Mouse (Mus musculus): ENCODE measurements around the gene Serpina11. TPM values are rescaled to one million over a fixed set of nuclear protein-coding genes. Genes with fewer than 3 reads are reported as not detected.
"Not testable (repeated sequence)": the region's sequence is repeated elsewhere in the genome, so short reads cannot be mapped to it uniquely, and the experiment has no call there.

Gene Serpina11
- polyA plus RNA-seq, 1 experiment, result 0.84 TPM

GRCm38 (mm10) chr12:103962860-103963259 lies 26.9 kb downstream of the Serpina11 start:
- no peaks in the 10 kb centered on the region for H3K36me3 ChIP-seq (ENCODE audit: control insufficient read depth, insufficient read depth, low read length)
- WGBS, result 92% methylated on average over 8 of the region's 8 CpGs

GRCm38 (mm10) chr12:103962337-103962736 lies 27.4 kb downstream of the Serpina11 start:
- TF ChIP-seq POLR2A (IDR thresholded peaks at IDR 0.05; ENCODE audit: control insufficient read depth, extremely low read depth, insufficient read depth, low read length, poor library complexity) (no peak), CTCF (IDR thresholded peaks at IDR 0.05; ENCODE audit: borderline replicate concordance, control insufficient read depth, extremely low read depth, insufficient read depth, low read length, poor library complexity) (no peak)
- WGBS, result 81% methylated on average over 5 of the region's 5 CpGs
- no peak overlapping the region for H3K4me3 ChIP-seq (ENCODE audit: control insufficient read depth, insufficient read depth, low read length)
- no peaks in the 10 kb centered on the region for H3K36me3 ChIP-seq (ENCODE audit: control insufficient read depth, insufficient read depth, low read length)
- DNase-seq, result no peak
- H3K27ac ChIP-seq (ENCODE audit: control insufficient read depth, insufficient read depth, low read length), result no peak overlapping the region
- H3K4me1 ChIP-seq (replicated peaks; ENCODE audit: control insufficient read depth, insufficient read depth, low read length), result no peaks in the 10 kb centered on the region
- no peaks in the 10 kb centered on the region for H3K27me3 ChIP-seq (ENCODE audit: control insufficient read depth, insufficient read depth, low read length)

More at GRCm38 (mm10) chr12:103962860-103963259, 26.9 kb downstream of the Serpina11 start:
- no peak overlapping the region for H3K4me3 ChIP-seq (ENCODE audit: control insufficient read depth, insufficient read depth, low read length)
- no peak for DNase-seq
- TF ChIP-seq CTCF (IDR thresholded peaks at IDR 0.05; ENCODE audit: borderline replicate concordance, control insufficient read depth, extremely low read depth, insufficient read depth, low read length, poor library complexity), result no peak
- TF ChIP-seq POLR2A (IDR thresholded peaks at IDR 0.05; ENCODE audit: control insufficient read depth, extremely low read depth, insufficient read depth, low read length, poor library complexity), result no peak
- no peaks in the 10 kb centered on the region for H3K27me3 ChIP-seq (ENCODE audit: control insufficient read depth, insufficient read depth, low read length)
- no peak overlapping the region for H3K27ac ChIP-seq (ENCODE audit: control insufficient read depth, insufficient read depth, low read length)
- H3K4me1 ChIP-seq (replicated peaks; ENCODE audit: control insufficient read depth, insufficient read depth, low read length), result no peaks in the 10 kb centered on the region

- WGBS, result 97% methylated on average over 1 of the region's 1 CpGs
- TF ChIP-seq POLR2A (IDR thresholded peaks at IDR 0.05; ENCODE audit: control insufficient read depth, extremely low read depth, insufficient read depth, low read length, poor library complexity), result no peak
- TF ChIP-seq CTCF (IDR thresholded peaks at IDR 0.05; ENCODE audit: borderline replicate concordance, control insufficient read depth, extremely low read depth, insufficient read depth, low read length, poor library complexity), result no peak
These were observed 28.0 kb downstream of the Serpina11 start for GRCm38 (mm10) chr12:103961716-103962115.

DNA sequence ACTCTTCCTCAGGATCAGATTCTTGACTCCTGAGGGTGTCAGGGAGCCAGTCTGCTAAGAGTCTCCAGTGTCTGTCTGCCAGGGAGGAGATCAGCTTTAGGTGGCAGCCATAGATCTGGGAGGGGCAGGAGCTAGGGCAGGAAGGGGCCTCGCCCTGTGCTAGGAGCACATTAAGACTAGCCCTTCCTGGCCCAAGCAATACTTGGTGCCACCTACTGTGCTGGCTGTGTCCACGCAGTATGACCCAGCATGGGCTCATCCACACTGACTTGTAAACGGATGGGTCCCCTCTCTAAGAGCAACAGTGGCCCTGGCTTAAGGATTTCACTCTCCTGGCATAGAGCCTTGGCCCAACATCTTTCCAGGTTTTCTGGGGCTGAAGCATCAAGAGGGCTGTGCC lies 31.0 kb downstream of the Serpina11 start, which contains the start of gene Serpina1e:
TSS of gene Serpina1e (minus strand) at position 178 of the 400 bp plus-strand sequence.
- no peaks in the 10 kb centered on the region for H3K27me3 ChIP-seq (ENCODE audit: control insufficient read depth, insufficient read depth, low read length)
- no peak within 1 kb of the TSS for H3K27ac ChIP-seq (ENCODE audit: control insufficient read depth, insufficient read depth, low read length)
- DNase-seq, result no peak
- H3K36me3 ChIP-seq (ENCODE audit: control insufficient read depth, insufficient read depth, low read length), result no peaks in the 10 kb centered on the region
- WGBS, result 84% methylated on average over 3 of the region's 3 CpGs
- no peak within 1 kb of the TSS for H3K4me3 ChIP-seq (ENCODE audit: control insufficient read depth, insufficient read depth, low read length)
- TF ChIP-seq CTCF (IDR thresholded peaks at IDR 0.05; ENCODE audit: borderline replicate concordance, control insufficient read depth, extremely low read depth, insufficient read depth, low read length, poor library complexity) (no peak), POLR2A (IDR thresholded peaks at IDR 0.05; ENCODE audit: control insufficient read depth, extremely low read depth, insufficient read depth, low read length, poor library complexity) (no peak)
- no peaks in the 10 kb centered on the region for H3K4me1 ChIP-seq (replicated peaks; ENCODE audit: control insufficient read depth, insufficient read depth, low read length)

More at GRCm38 (mm10) chr12:103961716-103962115, 28.0 kb downstream of the Serpina11 start:
- H3K4me3 ChIP-seq (ENCODE audit: control insufficient read depth, insufficient read depth, low read length), result no peak overlapping the region
- no peaks in the 10 kb centered on the region for H3K27me3 ChIP-seq (ENCODE audit: control insufficient read depth, insufficient read depth, low read length)
- H3K4me1 ChIP-seq (replicated peaks; ENCODE audit: control insufficient read depth, insufficient read depth, low read length), result no peaks in the 10 kb centered on the region
- no peaks in the 10 kb centered on the region for H3K36me3 ChIP-seq (ENCODE audit: control insufficient read depth, insufficient read depth, low read length)
- DNase-seq, result no peak
- no peak overlapping the region for H3K27ac ChIP-seq (ENCODE audit: control insufficient read depth, insufficient read depth, low read length)

GRCm38 (mm10) chr12:103956555-103956954 lies 33.2 kb downstream of the Serpina11 start:
- WGBS, result 94% methylated on average over 2 of the region's 2 CpGs
- DNase-seq; H3K27me3 ChIP-seq (ENCODE audit: control insufficient read depth, insufficient read depth, low read length); H3K4me1 ChIP-seq (replicated peaks; ENCODE audit: control insufficient read depth, insufficient read depth, low read length); H3K4me3 ChIP-seq (ENCODE audit: control insufficient read depth, insufficient read depth, low read length); H3K36me3 ChIP-seq (ENCODE audit: control insufficient read depth, insufficient read depth, low read length); H3K27ac ChIP-seq (ENCODE audit: control insufficient read depth, insufficient read depth, low read length): not testable (repeated sequence)

DNA sequence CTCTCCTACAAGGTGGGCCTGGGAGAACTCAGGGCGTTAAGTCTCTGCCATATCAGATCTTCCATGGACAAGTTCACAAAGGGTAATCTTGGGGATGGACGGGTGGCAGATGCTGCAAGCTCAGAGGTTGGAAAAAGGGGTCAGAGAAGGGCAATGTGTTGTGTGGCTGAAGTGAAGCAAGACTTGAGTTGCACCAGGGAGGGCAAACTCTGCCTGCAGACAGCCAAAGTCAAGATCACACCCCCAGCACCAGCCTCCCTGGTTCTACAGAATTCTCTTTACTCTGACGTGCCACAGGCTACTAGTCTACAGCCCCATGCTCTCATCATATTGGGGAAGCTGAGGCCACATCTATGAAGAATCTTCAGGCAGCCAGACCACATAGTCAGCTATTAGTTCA lies 36.8 kb downstream of the Serpina11 start:
- not testable (repeated sequence) for DNase-seq; H3K4me3 ChIP-seq (ENCODE audit: control insufficient read depth, insufficient read depth, low read length); H3K27ac ChIP-seq (ENCODE audit: control insufficient read depth, insufficient read depth, low read length); H3K27me3 ChIP-seq (ENCODE audit: control insufficient read depth, insufficient read depth, low read length); H3K4me1 ChIP-seq (replicated peaks; ENCODE audit: control insufficient read depth, insufficient read depth, low read length); H3K36me3 ChIP-seq (ENCODE audit: control insufficient read depth, insufficient read depth, low read length)
- WGBS, result 89% methylated on average over 3 of the region's 3 CpGs

GRCm38 (mm10) chr12:103946243-103946642 lies 43.5 kb downstream of the Serpina11 start:
- Histone ChIP-seq H3K27me3 (ENCODE audit: control insufficient read depth, insufficient read depth, low read length) (no peaks in the 10 kb centered on the region), H3K4me3 (ENCODE audit: control insufficient read depth, insufficient read depth, low read length) (no peak overlapping the region), H3K27ac (ENCODE audit: control insufficient read depth, insufficient read depth, low read length) (no peak overlapping the region), H3K36me3 (ENCODE audit: control insufficient read depth, insufficient read depth, low read length) (no peaks in the 10 kb centered on the region), H3K4me1 (replicated peaks; ENCODE audit: control insufficient read depth, insufficient read depth, low read length) (no peaks in the 10 kb centered on the region)
- DNase-seq, result no peak
- WGBS, result 89% methylated on average over 4 of the region's 4 CpGs
- no peak for TF ChIP-seq POLR2A (IDR thresholded peaks at IDR 0.05; ENCODE audit: control insufficient read depth, extremely low read depth, insufficient read depth, low read length, poor library complexity)
- no peak for TF ChIP-seq CTCF (IDR thresholded peaks at IDR 0.05; ENCODE audit: borderline replicate concordance, control insufficient read depth, extremely low read depth, insufficient read depth, low read length, poor library complexity)

Other genes starting within 250 kb of the Serpina11 start
- 0.13 and 10.8 TPM in 2 replicates for gene Serpina1d, start 216.4 kb downstream of the Serpina11 start, polyA plus RNA-seq (2012; rRNA removed)
- 1.6 and 15.5 TPM in 2 replicates for gene Serpina1b, start 159.6 kb downstream of the Serpina11 start, polyA plus RNA-seq (2012; rRNA removed)
- gene Serpina1a, start 126.4 kb downstream of the Serpina11 start, polyA plus RNA-seq (2012; rRNA removed), result 1.1 and 10.4 TPM in 2 replicates
- 0.13 and 15.1 TPM in 2 replicates for gene Serpina1c, start 85.1 kb downstream of the Serpina11 start, polyA plus RNA-seq (2012; rRNA removed)
- gene Serpina1e, start 31.0 kb downstream of the Serpina11 start, polyA plus RNA-seq (2012; rRNA removed), result 0.09 and 2.0 TPM in 2 replicates
- 0.39 and 0.78 TPM in 2 replicates for gene Serpina9, start 23.8 kb upstream of the Serpina11 start, polyA plus RNA-seq (2012; rRNA removed)
- 0.15 TPM in 2 replicates for gene Serpina12, start 54.5 kb upstream of the Serpina11 start, polyA plus RNA-seq (2012; rRNA removed)
- gene Serpina5, start 111.2 kb upstream of the Serpina11 start, polyA plus RNA-seq (2012; rRNA removed), result 0.05 TPM in 1 of 2 replicates, not detected in the other
- 0.10 TPM in 1 of 2 replicates, not detected in the other for gene Serpina3a, start 122.8 kb upstream of the Serpina11 start, polyA plus RNA-seq (2012; rRNA removed)
- 0.09 and 0.19 TPM in 2 replicates for gene Serpina3b, start 138.0 kb upstream of the Serpina11 start, polyA plus RNA-seq (2012; rRNA removed)
- 0.91 and 1.7 TPM in 2 replicates for gene Serpina3c, start 163.9 kb upstream of the Serpina11 start, polyA plus RNA-seq (2012; rRNA removed)
- gene Serpina3f, start 224.6 kb upstream of the Serpina11 start, polyA plus RNA-seq (2012; rRNA removed), result 1.0 and 1.6 TPM in 2 replicates
- gene Serpina3g, start 246.3 kb upstream of the Serpina11 start, polyA plus RNA-seq (2012; rRNA removed), result 41.7 and 54.4 TPM in 2 replicates